Mouse (Mus musculus) Patski (cell line): ENCODE data around the gene Cyp17a1. TPM values are rescaled to one million over a fixed set of nuclear protein-coding genes. Genes with fewer than 3 reads are reported as not detected.

Experiments used
- ATAC-seq: fragments of 100-300 bp; one replicate; pipeline ENCODE4 v1.8.0; 2021
- CTCF ChIA-PET: fragments of 350-600 bp; sonication (Branson Sonifier 250); formaldehyde crosslinking; loops from one replicate; lab custom pipeline; 2022; ENCODE audit warnings: inconsistent platforms; lab: Charles Lee
- POLR2A ChIA-PET: fragments of 350-600 bp; sonication (Branson Sonifier 250); formaldehyde crosslinking; loops from one replicate; lab custom pipeline; 2022; ENCODE audit warnings: antibody characterized with exemption, inconsistent platforms; lab: Charles Lee
- DNase-seq: peaks from one replicate; pipeline ENCODE4 v3.0.0-alpha.2; 2011; ENCODE audit warnings: low read depth, low spot score
- H3K27me3 ChIP-seq: fragments of 371-371 bp; one replicate; pipeline ENCODE4 v1.5.1; 2021
- CTCF ChIP-seq: fragments of 100-300 bp; IDR thresholded peaks from one replicate; pipeline ENCODE4 v1.5.1; 2021
- in situ Hi-C: fragments of 300-500 bp; cut with MboI; formaldehyde crosslinking; loops from 3 replicates; pipeline ENCODE4 v1.11.1; 2018; ENCODE audit warnings: low pct_unique_long_range_greater_than_20kb, mixed read lengths
- polyA plus RNA-seq: library from polyadenylated mRNA; unstranded; gene quantifications from one replicate; pipeline ENCODE4 v1.2.3, GENCODE M21; 2021

Gene Cyp17a1
- polyA plus RNA-seq: not detected

DNA sequence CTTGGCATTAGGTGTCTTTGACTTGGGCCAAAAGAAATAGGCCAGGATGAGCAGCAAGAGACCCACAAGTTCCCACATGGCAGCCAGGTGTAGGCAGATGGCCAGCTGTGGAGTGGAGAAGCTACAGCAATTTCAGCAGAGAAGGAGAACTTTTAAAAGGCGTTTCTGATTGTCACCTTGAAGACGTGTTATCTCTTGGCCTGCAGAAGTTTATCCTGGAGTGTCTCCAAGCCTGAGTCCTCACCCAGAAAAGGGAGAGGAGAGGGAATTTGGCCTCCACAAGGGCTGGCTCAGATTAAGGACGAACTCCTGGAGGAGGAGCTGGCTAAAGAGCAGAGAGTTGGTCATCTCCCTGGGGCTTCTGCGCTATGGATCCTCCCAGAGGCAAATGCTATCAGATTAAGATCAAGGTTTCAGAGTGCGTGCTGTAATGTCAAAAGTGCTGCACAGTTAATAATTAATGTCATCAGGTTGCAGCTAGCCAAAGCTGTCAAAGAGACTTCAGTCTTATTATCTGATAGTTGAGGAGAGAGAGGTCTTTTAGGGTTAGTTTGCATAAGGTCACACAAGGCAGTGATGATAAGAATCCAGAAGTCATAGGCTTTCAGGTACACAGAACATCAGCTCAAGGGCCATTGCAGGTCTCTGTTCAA, at the start of gene Cyp17a1:
Gene Cyp17a1 (minus strand): TSS at position 407 of the 653 bp plus-strand sequence.
- POLR2A ChIA-PET: interaction anchor here (0.5 to 0.7 kb wide), 2 partner anchors 74 to 463 kb away, joined by 3 to 4 read pairs; no protein-coding TSS in a partner anchor
- ATAC-seq (no peak), DNase-seq (no peak)
- no peak for TF ChIP-seq CTCF
- CTCF ChIA-PET: interaction anchor here (0.9 to 2.2 kb wide), 6 partner anchors 15 to 87 kb away, joined by 3 to 6 read pairs (median 4); no protein-coding TSS in a partner anchor
- in situ Hi-C loops: loop anchor here (5.0 kb wide), 1 partner anchor 319 kb away; no protein-coding TSS in a partner anchor
- H3K27me3 ChIP-seq: peaks cover 75% of the 10 kb centered on the region

DNA sequence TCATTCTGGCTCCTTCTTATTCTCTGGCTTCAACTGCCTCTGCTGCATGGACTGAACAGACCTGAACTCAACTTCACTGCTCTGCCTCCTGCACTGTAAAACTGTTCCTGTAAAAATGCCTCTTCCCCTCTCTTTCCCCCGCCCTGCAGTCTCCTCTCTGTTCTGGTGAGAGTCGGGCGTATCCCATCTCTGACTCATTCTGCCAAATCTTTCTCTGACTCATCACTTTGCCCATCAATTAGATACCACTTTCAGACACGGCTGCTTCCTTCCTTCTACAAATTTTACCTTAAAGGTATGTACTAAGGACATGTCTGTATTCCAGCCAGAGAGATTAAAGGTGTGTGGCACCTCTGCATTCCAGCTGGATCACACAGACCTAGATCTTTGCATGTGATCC, 45.2 kb upstream of the Cyp17a1 start:
- peaks cover 33% of the 10 kb centered on the region for H3K27me3 ChIP-seq
- TF ChIP-seq CTCF: no peak
- in situ Hi-C loops: no loop called here
- ATAC-seq: no peak
- ChIA-PET CTCF (no interaction called here), POLR2A (no interaction called here)
- DNase-seq: no peak

DNA sequence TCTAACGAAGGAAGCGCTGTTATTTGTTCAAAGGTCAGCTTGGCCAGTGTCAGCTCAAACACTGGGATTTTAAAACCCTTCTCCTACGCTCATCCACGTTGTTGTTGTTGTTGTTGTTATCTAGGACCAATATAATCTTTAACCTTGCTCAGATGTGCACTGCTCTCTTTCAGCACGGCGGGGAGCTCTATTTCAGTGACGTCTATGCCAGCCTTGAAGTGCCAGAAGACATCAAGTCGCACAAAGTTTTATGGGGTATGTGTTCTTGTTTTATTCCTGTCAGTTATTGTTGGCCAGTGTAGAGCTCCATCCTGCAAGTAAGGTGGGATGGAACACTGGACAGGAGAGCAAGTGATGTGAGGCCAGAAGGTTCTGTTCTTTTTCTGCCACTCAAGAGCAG, 42.0 kb upstream of the Cyp17a1 start:
- CTCF ChIA-PET: interaction anchor here (0.8 kb wide), 1 partner anchor 9 kb away, joined by 4 read pairs; no protein-coding TSS in a partner anchor
- no peak for DNase-seq
- H3K27me3 ChIP-seq: peaks cover 21% of the 10 kb centered on the region
- no peak for ATAC-seq
- TF ChIP-seq CTCF: no peak
- in situ Hi-C loops: no loop called here
- POLR2A ChIA-PET: interaction anchor here (0.6 to 0.8 kb wide), 2 partner anchors 24 to 25 kb away, joined by 4 read pairs; no protein-coding TSS in a partner anchor

DNA sequence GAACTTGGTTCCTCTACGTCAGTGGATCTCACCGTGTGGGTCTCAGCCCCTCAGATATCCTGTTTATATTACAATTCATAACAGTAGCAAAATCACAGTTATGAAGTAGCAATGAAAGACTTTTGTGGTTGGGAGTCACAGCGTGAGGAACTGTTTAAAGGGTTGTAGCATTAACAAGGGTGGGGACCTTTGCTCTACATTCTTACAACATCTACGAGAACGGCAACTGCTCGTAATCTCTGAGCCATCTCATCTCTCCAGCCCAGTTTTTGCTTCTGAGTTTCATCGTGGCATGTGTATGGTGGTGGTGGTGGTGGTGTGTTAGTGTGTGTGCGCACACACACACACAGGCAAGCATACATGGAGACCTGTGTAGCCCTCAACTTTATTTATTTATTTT, 41.3 kb upstream of the Cyp17a1 start:
- no peak for TF ChIP-seq CTCF
- in situ Hi-C loops: no loop called here
- ChIA-PET CTCF (interaction anchor here (1.6 kb wide), 1 partner anchor 9 kb away, joined by 4 read pairs; no protein-coding TSS in a partner anchor), POLR2A (no interaction called here)
- peaks cover 20% of the 10 kb centered on the region for H3K27me3 ChIP-seq
- DNase-seq (no peak), ATAC-seq (no peak)

DNA sequence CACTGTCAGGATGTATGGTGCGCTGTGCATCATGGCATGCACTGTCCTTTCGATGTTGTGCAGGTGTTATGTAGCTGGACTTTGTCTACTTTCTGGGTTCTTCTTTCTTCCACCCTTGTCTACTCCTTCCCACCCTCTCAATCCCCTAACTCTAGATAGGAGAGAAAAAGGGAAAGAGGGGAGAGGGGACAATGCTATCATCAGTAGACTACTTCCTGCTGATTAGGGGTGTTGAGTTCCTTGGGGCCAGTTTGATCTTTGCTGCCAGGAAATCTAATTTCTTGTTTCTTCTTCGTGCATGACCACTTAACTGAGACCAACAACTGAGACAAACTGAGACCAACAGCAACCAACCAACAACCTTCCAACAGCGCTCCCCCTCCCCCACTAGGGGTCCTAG, 37.6 kb upstream of the Cyp17a1 start:
- in situ Hi-C loops: no loop called here
- TF ChIP-seq CTCF: no peak
- ATAC-seq (no peak), DNase-seq (no peak)
- ChIA-PET CTCF (interaction anchor here (1.5 kb wide), 1 partner anchor 39 kb away, joined by 4 read pairs; no protein-coding TSS in a partner anchor), POLR2A (no interaction called here)
- H3K27me3 ChIP-seq: peaks cover 21% of the 10 kb centered on the region

DNA sequence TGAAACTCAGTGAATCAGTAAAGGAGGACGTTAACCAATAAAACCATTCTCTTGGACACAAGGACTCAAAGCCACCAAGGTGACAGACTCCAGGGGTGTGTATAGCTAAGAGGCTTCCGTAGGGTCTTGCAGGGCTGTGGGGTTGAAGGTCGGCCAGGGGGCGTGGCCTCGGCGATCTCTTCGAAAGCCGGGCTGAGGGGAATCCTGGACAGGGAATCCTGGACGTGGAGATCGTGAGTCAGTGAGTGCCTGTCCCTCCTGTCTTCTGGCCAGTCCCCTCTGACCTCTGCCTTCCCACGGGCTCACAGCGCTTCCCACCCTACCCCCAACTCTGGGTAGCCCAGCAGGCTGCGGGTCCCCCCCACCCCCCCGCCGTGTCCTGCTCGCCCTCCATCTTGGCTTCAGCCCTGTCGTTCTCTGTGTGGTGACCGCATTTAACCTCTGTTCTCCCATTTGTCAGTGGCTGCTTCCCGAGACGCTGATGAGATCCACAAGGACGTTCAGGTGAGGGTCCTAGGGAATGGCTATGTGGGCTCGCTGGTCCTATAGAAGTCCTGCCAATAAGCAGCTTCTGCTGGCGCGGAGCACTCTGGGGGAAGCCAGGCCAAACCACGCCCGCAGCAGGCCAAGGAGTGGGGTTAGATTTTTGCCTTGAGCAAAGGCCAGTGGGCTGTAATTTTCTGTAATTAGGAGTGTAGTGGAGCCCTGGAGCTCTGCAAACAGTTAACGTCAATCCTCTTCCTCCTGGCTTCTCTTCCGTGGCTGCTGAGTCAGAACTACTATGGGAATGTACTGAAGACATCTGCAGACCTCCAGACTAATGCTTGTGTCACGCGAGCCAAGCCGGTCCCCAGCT, 34.6 kb upstream of the Cyp17a1 start, which contains the start of gene As3mt:
Gene As3mt (plus strand): TSS at position 163 of the 856 bp plus-strand sequence.
- CTCF ChIA-PET: interaction anchor here (0.5 to 1.5 kb wide), 2 partner anchors 9 to 14 kb away, joined by 3 to 4 read pairs; no protein-coding TSS in a partner anchor
- ATAC-seq (no peak), DNase-seq (no peak)
- POLR2A ChIA-PET: no interaction called here
- in situ Hi-C loops: no loop called here
- no peak for TF ChIP-seq CTCF
- H3K27me3 ChIP-seq: peaks cover 19% of the 10 kb centered on the region

DNA sequence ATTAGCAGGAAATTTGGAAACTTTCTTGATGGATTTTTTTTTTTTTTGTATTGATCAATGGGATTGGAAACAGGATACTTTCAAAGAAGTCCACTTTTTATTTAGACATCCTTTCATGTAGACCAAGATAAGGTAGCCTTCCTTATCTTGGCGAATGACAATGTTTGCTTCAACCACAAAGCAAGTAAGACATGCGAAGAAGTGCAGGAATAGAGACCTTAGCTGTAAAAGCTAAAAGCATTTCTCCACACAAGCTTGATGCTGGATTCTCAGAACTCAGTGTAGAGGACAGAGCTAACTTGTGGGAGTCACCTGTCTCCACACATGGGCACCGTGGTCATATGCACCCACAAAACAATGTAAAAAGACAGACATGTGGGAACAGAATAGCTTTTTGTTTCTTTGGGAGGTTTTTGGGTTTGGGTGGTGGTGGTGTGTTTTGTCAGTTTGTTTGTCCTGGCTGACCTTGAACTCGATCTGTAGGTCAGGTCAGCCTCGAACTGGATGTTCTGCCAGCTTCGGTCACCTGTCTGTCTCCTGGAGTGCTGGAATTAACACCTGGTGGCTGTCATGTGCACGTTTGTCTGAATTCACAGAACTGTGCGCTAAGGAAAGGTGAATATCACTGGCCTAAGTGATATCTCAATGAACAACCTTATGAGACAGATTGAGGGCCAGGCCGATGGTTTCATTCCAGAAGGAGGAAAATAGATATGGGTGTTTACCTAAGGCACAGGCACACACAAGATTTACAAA, 33.7 kb upstream of the Cyp17a1 start:
- POLR2A ChIA-PET: interaction anchor here (0.7 kb wide), 1 partner anchor 221 kb away, joined by 3 read pairs; no protein-coding TSS in a partner anchor
- CTCF ChIA-PET: interaction anchor here (1.4 to 1.5 kb wide), 2 partner anchors 8 to 13 kb away, joined by 4 read pairs; no protein-coding TSS in a partner anchor
- DNase-seq (no peak), ATAC-seq (no peak)
- H3K27me3 ChIP-seq: peaks cover 19% of the 10 kb centered on the region
- no peak for TF ChIP-seq CTCF
- in situ Hi-C loops: no loop called here

DNA sequence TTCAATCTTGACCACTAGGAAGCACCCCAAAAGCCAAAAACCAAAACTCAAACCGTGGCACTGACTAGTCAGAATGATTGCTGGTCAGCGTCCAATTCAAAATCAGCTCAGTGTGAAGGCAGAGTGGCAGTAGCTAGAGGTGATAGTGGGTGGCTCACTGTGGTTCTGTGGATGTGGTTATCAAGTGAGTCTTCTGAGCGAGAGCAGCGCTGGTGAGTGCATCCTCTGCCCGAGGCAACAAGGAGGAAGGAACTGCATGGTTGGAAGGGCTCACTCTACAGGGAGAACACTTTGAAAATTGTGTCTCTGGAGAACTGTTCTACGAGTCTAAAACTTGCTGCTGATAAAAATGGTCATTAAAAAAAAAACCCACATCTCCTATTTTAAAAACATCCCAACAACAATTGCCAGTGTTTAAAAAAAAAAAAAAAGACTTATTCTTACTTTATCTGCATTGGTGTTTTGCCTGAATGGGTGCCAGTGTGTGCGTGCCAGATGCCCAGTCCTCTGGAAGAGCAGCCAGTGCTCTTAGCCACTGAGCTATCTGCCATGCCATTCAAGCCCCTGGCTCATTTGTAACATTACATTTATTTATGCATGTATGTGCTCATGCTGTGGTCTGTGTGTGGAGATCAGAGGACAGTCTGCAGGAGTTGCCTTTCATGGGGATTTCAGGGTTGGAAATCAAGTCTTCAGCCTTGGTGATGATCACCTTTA, 33.0 kb upstream of the Cyp17a1 start:
- TF ChIP-seq CTCF: no peak
- no peak for ATAC-seq
- ChIA-PET CTCF (interaction anchor here (1.4 to 1.5 kb wide), 2 partner anchors 9 to 13 kb away, joined by 4 read pairs; no protein-coding TSS in a partner anchor), POLR2A (interaction anchor here (0.7 kb wide), 1 partner anchor 222 kb away, joined by 3 read pairs; no protein-coding TSS in a partner anchor)
- in situ Hi-C loops: no loop called here
- peaks cover 19% of the 10 kb centered on the region for H3K27me3 ChIP-seq
- DNase-seq: no peak

DNA sequence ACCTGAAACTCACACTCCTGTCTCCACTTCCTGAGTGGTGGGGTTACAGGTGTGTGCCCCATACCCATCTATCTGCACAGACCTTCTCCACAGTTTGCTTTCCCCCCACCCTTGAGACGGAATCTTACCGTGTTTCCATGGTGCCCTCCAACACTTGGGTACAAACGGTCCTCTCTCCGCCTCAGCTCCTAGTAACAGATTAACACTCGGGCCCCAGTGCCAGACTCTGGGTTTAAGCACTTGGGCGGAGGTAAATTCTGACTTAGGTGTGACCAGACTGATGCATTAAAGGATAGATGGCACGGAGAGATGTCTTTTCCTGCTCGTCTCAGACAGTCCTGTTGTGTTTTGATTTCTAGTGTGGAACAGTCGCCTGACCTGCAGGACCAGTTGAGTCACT, 28.2 kb upstream of the Cyp17a1 start:
- DNase-seq: no peak
- POLR2A ChIA-PET: no interaction called here
- H3K27me3 ChIP-seq: peaks cover 7% of the 10 kb centered on the region
- no peak for TF ChIP-seq CTCF
- in situ Hi-C loops: no loop called here
- no peak for ATAC-seq
- CTCF ChIA-PET: interaction anchor here (1.3 kb wide), 1 partner anchor 55 kb away, joined by 3 read pairs; no protein-coding TSS in a partner anchor
